Mouse (Mus musculus): ENCODE measurements around the gene Prkg1. TPM values are rescaled to one million over a fixed set of nuclear protein-coding genes. Genes with fewer than 3 reads are reported as not detected.

Gene Prkg1
- polyA plus RNA-seq, 1 experiment from 2014 or later = 8.1 TPM

DNA sequence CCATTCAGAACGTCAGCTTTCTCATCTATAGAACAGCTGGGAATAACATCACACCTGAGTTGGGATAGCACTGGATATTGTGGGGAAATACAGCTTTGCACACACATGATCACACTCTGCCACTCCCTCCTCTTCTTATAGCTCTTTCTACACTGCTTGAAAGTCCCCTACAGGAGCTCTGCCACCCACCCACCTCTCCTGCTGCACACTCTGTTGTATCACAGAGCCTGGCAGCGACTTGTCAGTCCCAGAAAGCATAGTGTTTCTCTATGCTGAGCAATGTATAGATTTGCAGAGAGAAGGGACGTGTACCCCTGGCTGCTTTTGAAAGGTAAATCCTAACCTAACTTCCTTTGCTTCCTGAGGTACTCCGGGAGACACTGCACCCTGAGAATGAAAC, 275.2 kb downstream of the Prkg1 start:
- no peaks in the 10 kb centered on the region for H3K9me3 ChIP-seq (replicated peaks)
- no peak overlapping the region for H3K4me2 ChIP-seq
- no peak overlapping the region for H3K9ac ChIP-seq (replicated peaks)
- ATAC-seq (ENCODE audit: low FRiP score) = no peak
- no peak overlapping the region for H3K27ac ChIP-seq (replicated peaks)
- no peaks in the 10 kb centered on the region for H3K36me3 ChIP-seq
- H3K27me3 ChIP-seq (replicated peaks) = no peaks in the 10 kb centered on the region
- 71% methylated on average over 4 of the region's 4 CpGs for WGBS
- H3K4me3 ChIP-seq (replicated peaks) = no peak overlapping the region
- H3K4me1 ChIP-seq = no peaks in the 10 kb centered on the region

- no peak for ATAC-seq (ENCODE audit: low FRiP score)
- Histone ChIP-seq H3K27me3 (replicated peaks) (no peaks in the 10 kb centered on the region), H3K4me1 (no peaks in the 10 kb centered on the region), H3K4me3 (replicated peaks) (no peak overlapping the region), H3K36me3 (no peaks in the 10 kb centered on the region), H3K4me2 (no peak overlapping the region), H3K9ac (replicated peaks) (no peak overlapping the region), H3K27ac (replicated peaks) (no peak overlapping the region), H3K9me3 (replicated peaks) (no peaks in the 10 kb centered on the region)
- WGBS = 53% methylated on average over 1 of the region's 1 CpGs
Observed at GRCm38 (mm10) chr19:31471766-31472165, 293.1 kb downstream of the Prkg1 start.

- Histone ChIP-seq H3K4me1 (no peaks in the 10 kb centered on the region), H3K36me3 (no peaks in the 10 kb centered on the region), H3K9me3 (replicated peaks) (no peaks in the 10 kb centered on the region), H3K4me3 (replicated peaks) (no peak overlapping the region), H3K27me3 (replicated peaks) (no peaks in the 10 kb centered on the region), H3K27ac (replicated peaks) (no peak overlapping the region), H3K4me2 (no peak overlapping the region), H3K9ac (replicated peaks) (no peak overlapping the region)
- ATAC-seq (ENCODE audit: low FRiP score) = no peak
Observed at GRCm38 (mm10) chr19:31460188-31460587, 304.6 kb downstream of the Prkg1 start.

- Histone ChIP-seq H3K36me3 (no peaks in the 10 kb centered on the region), H3K4me3 (replicated peaks) (no peak overlapping the region), H3K9ac (replicated peaks) (no peak overlapping the region), H3K4me2 (no peak overlapping the region), H3K27ac (replicated peaks) (no peak overlapping the region), H3K9me3 (replicated peaks) (no peaks in the 10 kb centered on the region), H3K4me1 (no peaks in the 10 kb centered on the region), H3K27me3 (replicated peaks) (no peaks in the 10 kb centered on the region)
- 92% methylated on average over 1 of the region's 1 CpGs for WGBS
- no peak for ATAC-seq (ENCODE audit: low FRiP score)
Observed at GRCm38 (mm10) chr19:31444101-31444500, 320.7 kb downstream of the Prkg1 start.

DNA sequence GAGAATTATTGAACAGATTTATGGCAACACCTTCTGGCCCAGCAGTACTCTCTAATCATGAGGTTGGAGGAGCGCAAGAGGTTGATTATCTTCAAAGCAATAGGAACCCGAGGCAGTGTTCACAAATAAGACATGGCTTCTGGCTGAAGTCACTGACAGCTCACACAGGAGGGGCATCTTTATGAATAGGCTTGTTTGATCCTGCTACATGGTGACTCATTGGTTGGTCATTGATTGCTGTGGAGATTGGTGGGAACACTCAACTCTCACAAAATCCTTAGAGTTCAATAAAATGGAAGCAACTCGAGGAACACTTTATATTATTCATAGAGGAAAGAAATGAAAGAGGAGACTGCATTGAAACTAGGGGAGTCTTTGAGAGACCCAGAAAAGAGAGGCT, 322.5 kb downstream of the Prkg1 start:
- Histone ChIP-seq H3K27ac (replicated peaks) (no peak overlapping the region), H3K27me3 (replicated peaks) (no peaks in the 10 kb centered on the region), H3K9me3 (replicated peaks) (no peaks in the 10 kb centered on the region), H3K4me1 (no peaks in the 10 kb centered on the region), H3K9ac (replicated peaks) (no peak overlapping the region), H3K4me3 (replicated peaks) (no peak overlapping the region), H3K36me3 (no peaks in the 10 kb centered on the region), H3K4me2 (no peak overlapping the region)
- WGBS = 83% methylated on average over 3 of the region's 3 CpGs
- no peak for ATAC-seq (ENCODE audit: low FRiP score)

GRCm38 (mm10) chr19:31433446-31433845, 331.4 kb downstream of the Prkg1 start:
- Histone ChIP-seq H3K4me3 (replicated peaks) (no peak overlapping the region), H3K9me3 (replicated peaks) (no peaks in the 10 kb centered on the region), H3K27ac (replicated peaks) (no peak overlapping the region), H3K4me2 (no peak overlapping the region), H3K36me3 (no peaks in the 10 kb centered on the region), H3K27me3 (replicated peaks) (no peaks in the 10 kb centered on the region), H3K9ac (replicated peaks) (no peak overlapping the region), H3K4me1 (no peaks in the 10 kb centered on the region)
- ATAC-seq (ENCODE audit: low FRiP score) = no peak
- WGBS = 62% methylated on average over 1 of the region's 1 CpGs

DNA sequence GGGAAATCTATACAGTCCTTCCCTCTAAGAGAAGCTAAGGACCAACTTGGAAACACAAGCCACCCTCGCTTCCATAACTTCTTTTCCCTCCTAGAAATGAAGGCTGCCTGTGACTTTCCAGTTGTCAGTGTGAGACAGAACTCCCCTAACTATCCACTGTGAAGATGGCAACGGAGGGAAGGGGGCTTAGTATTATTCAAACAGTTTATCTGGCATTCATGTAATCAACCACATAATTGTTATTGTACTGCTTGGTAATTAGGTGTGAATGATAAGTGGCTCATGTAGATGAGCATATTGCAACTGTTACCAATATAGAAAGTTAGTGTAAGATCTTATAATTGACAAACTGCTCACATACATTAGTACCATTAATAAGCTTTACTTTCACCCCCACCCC, 333.4 kb downstream of the Prkg1 start:
- H3K4me1 ChIP-seq = no peaks in the 10 kb centered on the region
- H3K9me3 ChIP-seq (replicated peaks) = no peaks in the 10 kb centered on the region
- no peak overlapping the region for H3K27ac ChIP-seq (replicated peaks)
- no peak overlapping the region for H3K4me2 ChIP-seq
- H3K4me3 ChIP-seq (replicated peaks) = no peak overlapping the region
- no peak overlapping the region for H3K9ac ChIP-seq (replicated peaks)
- 63% methylated on average over 2 of the region's 2 CpGs for WGBS
- H3K36me3 ChIP-seq = no peaks in the 10 kb centered on the region
- no peak for ATAC-seq (ENCODE audit: low FRiP score)
- H3K27me3 ChIP-seq (replicated peaks) = no peaks in the 10 kb centered on the region

- H3K27me3 ChIP-seq (replicated peaks) = no peaks in the 10 kb centered on the region
- ATAC-seq (ENCODE audit: low FRiP score) = no peak
- H3K9me3 ChIP-seq (replicated peaks) = no peaks in the 10 kb centered on the region
- WGBS = 74% methylated on average over 5 of the region's 5 CpGs
- no peak overlapping the region for H3K27ac ChIP-seq (replicated peaks)
- H3K4me2 ChIP-seq = no peak overlapping the region
- no peak overlapping the region for H3K4me3 ChIP-seq (replicated peaks)
- no peak overlapping the region for H3K9ac ChIP-seq (replicated peaks)
- peaks cover 5% of the 10 kb centered on the region; the same call in 1 of the 2 replicates for H3K4me1 ChIP-seq
- no peaks in the 10 kb centered on the region for H3K36me3 ChIP-seq
Observed at GRCm38 (mm10) chr19:31426142-31426541, 338.7 kb downstream of the Prkg1 start.

DNA sequence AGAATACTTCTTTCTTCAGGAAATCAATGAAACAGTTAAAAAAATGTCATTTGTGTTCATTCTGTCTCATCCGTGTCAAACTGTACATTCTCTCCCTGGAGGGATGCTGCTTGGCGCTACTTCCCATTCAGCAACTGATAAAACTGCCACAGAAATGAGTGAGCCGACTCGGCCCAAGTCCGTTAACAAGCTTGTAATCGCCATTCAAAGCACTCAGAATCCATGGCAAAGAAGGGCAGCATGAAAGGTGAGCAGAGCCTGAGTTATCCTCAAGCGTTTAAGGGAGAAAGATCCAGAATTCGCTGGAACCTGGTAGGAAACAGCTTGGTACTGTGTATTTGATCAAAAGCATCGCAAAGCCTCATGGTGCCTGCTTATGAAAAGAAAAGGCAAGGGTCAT, 339.6 kb downstream of the Prkg1 start:
- WGBS = 39% methylated on average over 9 of the region's 9 CpGs
- Histone ChIP-seq H3K4me1 (peaks cover 5% of the 10 kb centered on the region; the same call in 1 of the 2 replicates), H3K4me2 (peak overlapping the region; percentile 38), H3K4me3 (replicated peaks) (0 out of 2 replicates have a peak overlapping the region, but pooled peaks have one; percentile 3), H3K36me3 (no peaks in the 10 kb centered on the region), H3K9ac (replicated peaks) (no peak overlapping the region), H3K27ac (replicated peaks) (peak overlapping the region; percentile 35; the same call in 1 of the 2 replicates), H3K27me3 (replicated peaks) (no peaks in the 10 kb centered on the region), H3K9me3 (replicated peaks) (no peaks in the 10 kb centered on the region)
- ATAC-seq (ENCODE audit: low FRiP score) = no peak

DNA sequence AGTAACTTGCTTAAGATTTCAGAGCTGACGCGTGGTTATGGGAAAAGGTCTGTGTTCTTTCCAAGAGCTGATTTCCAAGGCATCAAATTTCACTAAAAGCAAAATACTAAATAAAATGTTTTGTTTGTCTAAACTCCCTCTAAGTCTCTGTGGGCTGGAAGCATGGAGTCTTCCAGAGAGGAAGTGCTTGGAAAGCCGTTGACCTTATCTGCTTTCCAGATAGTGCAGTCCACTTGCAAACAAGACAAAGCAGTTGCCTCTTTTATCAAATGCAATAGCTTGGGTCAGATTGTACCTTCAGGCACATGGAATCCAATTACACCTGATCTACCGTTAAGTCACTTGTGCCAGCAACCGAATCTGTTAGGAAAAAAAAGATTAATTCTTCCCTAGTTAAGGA, 340.5 kb downstream of the Prkg1 start:
- Histone ChIP-seq H3K27ac (replicated peaks) (no peak overlapping the region), H3K27me3 (replicated peaks) (no peaks in the 10 kb centered on the region), H3K4me1 (peaks cover 5% of the 10 kb centered on the region; the same call in 1 of the 2 replicates), H3K36me3 (no peaks in the 10 kb centered on the region), H3K4me2 (no peak overlapping the region), H3K9ac (replicated peaks) (no peak overlapping the region), H3K9me3 (replicated peaks) (no peaks in the 10 kb centered on the region), H3K4me3 (replicated peaks) (no peak overlapping the region)
- ATAC-seq (ENCODE audit: low FRiP score) = no peak
- 80% methylated on average over 5 of the region's 5 CpGs for WGBS

DNA sequence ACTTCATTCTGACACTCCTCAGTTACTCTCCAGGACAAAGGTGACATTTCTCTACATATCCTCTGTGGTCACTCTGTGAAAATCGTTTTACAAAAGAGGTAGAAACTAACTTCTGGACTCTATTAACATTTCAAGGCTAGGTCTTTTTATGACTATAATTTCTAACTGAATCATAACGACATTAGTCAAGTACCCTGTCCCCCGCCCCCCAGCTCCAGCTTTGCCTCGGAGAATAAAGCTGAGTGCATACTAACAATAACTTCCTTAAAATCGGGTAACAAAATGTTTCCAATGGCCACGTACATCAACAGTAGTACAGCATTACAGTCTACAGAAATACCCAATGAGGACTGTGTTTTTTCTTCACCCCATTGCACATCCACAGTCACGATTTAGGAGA, 351.3 kb downstream of the Prkg1 start:
- Histone ChIP-seq H3K4me2 (no peak overlapping the region), H3K4me1 (no peaks in the 10 kb centered on the region), H3K27ac (replicated peaks) (no peak overlapping the region), H3K36me3 (no peaks in the 10 kb centered on the region), H3K9ac (replicated peaks) (no peak overlapping the region), H3K27me3 (replicated peaks) (no peaks in the 10 kb centered on the region), H3K4me3 (replicated peaks) (no peak overlapping the region), H3K9me3 (replicated peaks) (no peaks in the 10 kb centered on the region)
- 84% methylated on average over 7 of the region's 7 CpGs for WGBS
- ATAC-seq (ENCODE audit: low FRiP score) = no peak

- Histone ChIP-seq H3K27ac (replicated peaks) (no peak overlapping the region), H3K4me2 (no peak overlapping the region), H3K9me3 (replicated peaks) (no peaks in the 10 kb centered on the region), H3K36me3 (no peaks in the 10 kb centered on the region), H3K4me1 (no peaks in the 10 kb centered on the region), H3K4me3 (replicated peaks) (no peak overlapping the region), H3K9ac (replicated peaks) (no peak overlapping the region), H3K27me3 (replicated peaks) (no peaks in the 10 kb centered on the region)
- WGBS = 84% methylated on average over 1 of the region's 1 CpGs
- ATAC-seq (ENCODE audit: low FRiP score) = no peak
Observed at GRCm38 (mm10) chr19:31396096-31396495, 368.7 kb downstream of the Prkg1 start.

GRCm38 (mm10) chr19:31385353-31385752, 379.5 kb downstream of the Prkg1 start:
- Histone ChIP-seq H3K27me3 (replicated peaks) (no peaks in the 10 kb centered on the region), H3K4me3 (replicated peaks) (no peak overlapping the region), H3K27ac (replicated peaks) (no peak overlapping the region), H3K4me1 (peaks cover 7% of the 10 kb centered on the region), H3K4me2 (no peak overlapping the region), H3K36me3 (no peaks in the 10 kb centered on the region), H3K9me3 (replicated peaks) (no peaks in the 10 kb centered on the region), H3K9ac (replicated peaks) (no peak overlapping the region)
- ATAC-seq (ENCODE audit: low FRiP score) = no peak
- 84% methylated on average over 3 of the region's 3 CpGs for WGBS
